Mouse (Mus musculus) embryonic fibroblast, embryonic 13.5 days (primary cell): ENCODE results near the gene Il17rd.

Experiments
- CTCF ChIP-seq: IDR thresholded peaks from 2 replicates; pipeline ENCODE4 v1.5.1; 2011; ENCODE audit warnings: mild to moderate bottlenecking, control low read depth, low read length, moderate library complexity, borderline replicate concordance; ENCODE audit not compliant: insufficient read depth
- POLR2A ChIP-seq: IDR thresholded peaks from 2 replicates; pipeline ENCODE4 v1.6.1; 2011; ENCODE audit warnings: low read depth, mild to moderate bottlenecking, control low read depth, low read length, moderate library complexity

- TF ChIP-seq POLR2A (no peak), CTCF (no peak)
Measured at GRCm38 (mm10) chr14:27105731-27106457, 67.2 kb downstream of the Il17rd start.
